Mouse (Mus musculus): Measurements from ENCODE around the gene Lmx1a.

DNA sequence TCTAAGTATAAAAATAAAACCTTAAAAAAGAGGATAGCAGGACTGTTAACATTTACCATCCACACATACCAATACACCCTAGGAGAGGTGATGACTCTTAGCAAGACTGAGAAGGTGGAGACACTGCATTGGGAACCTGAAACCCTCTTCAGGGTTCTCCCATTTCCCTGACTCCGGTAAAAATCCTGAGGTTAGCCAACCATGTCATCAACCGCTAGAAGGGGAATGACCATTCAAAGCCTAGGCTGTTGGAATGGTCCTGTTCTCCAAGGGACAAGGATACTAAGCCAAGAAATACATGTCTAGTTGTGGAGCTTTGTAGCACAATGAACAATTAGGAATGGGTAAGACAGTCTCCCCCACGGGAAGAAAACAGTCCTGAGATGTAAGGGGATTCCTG, 185.1 kb downstream of the Lmx1a start:
- TF ChIP-seq POLR2A (IDR thresholded peaks at IDR 0.05; ENCODE audit: borderline replicate concordance, control insufficient read depth, low read depth, low read length), result no peak
- no peak for TF ChIP-seq CTCF (IDR thresholded peaks at IDR 0.05; ENCODE audit: control insufficient read depth, insufficient read depth, low read length)
